31 mouse cellular contexts compared by ENCODE assay signal in genomic region chr7:138913616-138914015, GRCm38 (mm10). TPM values are rescaled to one million over a fixed set of nuclear protein-coding genes. Genes with fewer than 3 reads are reported as not detected.
DNase-seq lines count a peak whose midpoint lies in the region; ATAC-seq and TF ChIP-seq lines count a peak whose summit lies in the region.
"Had no signal": no experiment of that assay in that cellular context is flagged by ENCODE, and none has a peak within 500 bp of the region (broad histone marks: within the 10 kb centered on the region; RNA-seq: fewer than 3 reads in every experiment).

No protein-coding gene starts in this region.

- peaks cover 7% of the 10 kb centered on the region for H3K79me2 ChIP-seq in liver, adult 2 months (ENCODE audit: control insufficient read depth, insufficient read depth, low read length)

- H3K4me1 ChIP-seq in liver, adult 2 months (ENCODE audit: control insufficient read depth, insufficient read depth, low read length): peaks cover 9% of the 10 kb centered on the region
- H3K4me1 ChIP-seq in liver, embryonic 11.5 days (replicated peaks; ENCODE audit: control insufficient read depth, insufficient read depth, low read length): peaks cover 3% of the 10 kb centered on the region

- H3K9ac ChIP-seq in liver, adult 2 months (ENCODE audit: low read depth, low read length): no peak overlapping the region
- H3K9ac ChIP-seq in liver, embryonic 11.5 days (ENCODE audit: low read depth, low read length): no peak overlapping the region
- H3K9ac ChIP-seq: embryonic facial prominence, embryonic 12.5 days; embryonic facial prominence, embryonic 15.5 days; forebrain, postnatal 0 days; heart, embryonic 13.5 days; hindbrain, embryonic 14.5 days had no signal

- WGBS in liver, adult 2 months: 21% methylated on average over 3 of the region's 3 CpGs
- WGBS in liver, embryonic 11.5 days: 75% methylated on average over 3 of the region's 3 CpGs

- no peak for ATAC-seq in liver, embryonic 11.5 days (replicated peaks; ENCODE audit: low FRiP score)
- ATAC-seq: forebrain, embryonic 14.5 days; forebrain, postnatal 0 days; hindbrain, postnatal 0 days; inflammation-experienced regulatory T-cells, adult 6 months; intestine, embryonic 16.5 days had no signal

- H3K27ac ChIP-seq in liver, adult 2 months (replicated peaks; ENCODE audit: insufficient read depth, low read depth, low read length): peak overlapping the region; percentile 77
- H3K27ac ChIP-seq in liver, embryonic 11.5 days (ENCODE audit: low read depth, low read length): no peak overlapping the region
- H3K27ac ChIP-seq: embryonic facial prominence, embryonic 12.5 days; embryonic facial prominence, embryonic 15.5 days; heart, adult 2 months; heart, embryonic 10.5 days; heart, embryonic 13.5 days; hindbrain, embryonic 14.5 days; hindbrain, postnatal 0 days had no signal

- DNase-seq in adrenal gland, adult 8-10 months: peak; percentile 47
- no peak for DNase-seq in adrenal gland, postnatal 4 days (ENCODE audit: low spot score in 2 of 2)
- peak; percentile 93 for DNase-seq in liver, adult 2 months (ENCODE audit: extremely low read depth, low read depth, low spot score)
- DNase-seq in liver, embryonic 11.5 days (ENCODE audit: low spot score): no peak
- DNase-seq in adipocyte (ENCODE audit: low spot score): peak; percentile 52
- peak; percentile 18 to 53 for DNase-seq in adrenal gland, postnatal 36 days
- no peak for DNase-seq in Muller cell, postnatal 12 days (ENCODE audit: inconsistent ontology term)
- no peak for DNase-seq in cerebellum, adult 11-12 months
- DNase-seq: B cell, adult 2 months; cerebellum, adult 18-20 months; cerebellum, adult 9-10 months; cerebellum, postnatal 14 days; forebrain, postnatal 0 days; gastrocnemius, postnatal 36 days; heart, adult 2 months; heart, postnatal 14 days; heart, postnatal 4 days; kidney, adult 18-20 months had no signal

- H3K36me3 ChIP-seq in liver, adult 2 months (ENCODE audit: control insufficient read depth, insufficient read depth, low read length): no peaks in the 10 kb centered on the region
- H3K36me3 ChIP-seq in liver, embryonic 11.5 days (ENCODE audit: control insufficient read depth, insufficient read depth, low read length): no peaks in the 10 kb centered on the region
- H3K36me3 ChIP-seq: embryonic facial prominence, embryonic 12.5 days; embryonic facial prominence, embryonic 15.5 days; G1E; heart, embryonic 10.5 days; heart, embryonic 13.5 days had no signal

- no peak for TF ChIP-seq CTCF in liver, adult 2 months (IDR thresholded peaks at IDR 0.05; ENCODE audit: low read depth, low read length)

- no peaks in the 10 kb centered on the region for H3K9me3 ChIP-seq in liver, embryonic 11.5 days (ENCODE audit: control insufficient read depth, low read length)
- H3K9me3 ChIP-seq: embryonic facial prominence, embryonic 12.5 days; embryonic facial prominence, embryonic 15.5 days; G1E; heart, embryonic 10.5 days; heart, embryonic 13.5 days had no signal

- TF ChIP-seq POLR2A in liver, adult 2 months (IDR thresholded peaks at IDR 0.05; ENCODE audit: extremely low read depth, insufficient read depth, low read length): no peak

- H3K4me3 ChIP-seq in liver, adult 2 months (ENCODE audit: insufficient read depth, low read depth, low read length): no peak overlapping the region
- H3K4me3 ChIP-seq in liver, embryonic 11.5 days (ENCODE audit: low read depth, low read length): no peak overlapping the region
- H3K4me3 ChIP-seq: embryonic facial prominence, embryonic 12.5 days; embryonic facial prominence, embryonic 15.5 days; heart, adult 2 months; heart, embryonic 10.5 days; heart, embryonic 13.5 days had no signal

- H3K27me3 ChIP-seq in liver, adult 2 months (ENCODE audit: control insufficient read depth, insufficient read depth, low read length): no peaks in the 10 kb centered on the region
- H3K27me3 ChIP-seq in liver, embryonic 11.5 days (replicated peaks; ENCODE audit: control insufficient read depth, insufficient read depth, low read length): no peaks in the 10 kb centered on the region
- H3K27me3 ChIP-seq: embryonic facial prominence, embryonic 12.5 days; embryonic facial prominence, embryonic 15.5 days; heart, embryonic 13.5 days had no signal

- no peak overlapping the region for H3K4me2 ChIP-seq in liver, embryonic 11.5 days
- H3K4me2 ChIP-seq: embryonic facial prominence, embryonic 12.5 days; embryonic facial prominence, embryonic 15.5 days; heart, embryonic 13.5 days; hindbrain, embryonic 14.5 days had no signal

RNA-seq across cellular contexts. Expression of gene Bnip3, which starts 4.3 kb away (rescaled TPM):
- total RNA-seq in adrenal gland, adult 8-10 months (2022): 100 to 1,000 TPM; 109 to 258 (median 200) TPM
- total RNA-seq in adrenal gland, postnatal 4 days (2021): 100 to 1,000 TPM; 124 to 135 TPM
- 213 and 264 TPM in 2 replicates for total RNA-seq in liver, adult 2 months (2014; rRNA removed)
- polyA plus RNA-seq in liver, adult 2 months (2012; rRNA removed): 56.7 and 62.0 TPM in 2 replicates
- 200 and 218 TPM in 2 replicates for polyA plus RNA-seq in liver, embryonic 11.5 days (2014; fragmentation: Nextera tagmentation; extraction: Ambion mirVana)
- 100 to 1,000 TPM; 147 to 366 TPM for total RNA-seq in adrenal gland, postnatal 36 days (2021)

RNA-seq across cellular contexts. Expression of gene Jakmip3, which starts 26.9 kb away (rescaled TPM):
- 10 to 100 TPM in 2 of 4 experiments, 1 to 10 TPM in 2; 4.4 to 13.1 (median 8.8) TPM for total RNA-seq in adrenal gland, adult 8-10 months (2022)
- total RNA-seq in adrenal gland, postnatal 4 days (2021): 1 to 10 TPM; 3.5 to 5.0 TPM
- not detected in 2 replicates for total RNA-seq in liver, adult 2 months (2014; rRNA removed)
- 0.02 TPM in 1 of 2 replicates, not detected in the other for polyA plus RNA-seq in liver, adult 2 months (2012; rRNA removed)
- polyA plus RNA-seq in liver, embryonic 11.5 days (2014; fragmentation: Nextera tagmentation; extraction: Ambion mirVana): 0.10 TPM in 1 of 2 replicates, not detected in the other
- 1 to 10 TPM; 2.8 to 6.7 TPM for total RNA-seq in adrenal gland, postnatal 36 days (2021)
- total RNA-seq: CH12.LX; gastrocnemius, postnatal 36 days; granulocyte monocyte progenitor cell, adult 5-6 weeks had no signal
- polyA plus RNA-seq: G1E; heart, embryonic 13.5 days; heart, embryonic 16.5 days had no signal

Comparison
In these comparisons a context has a peak if more than half of its experiments do, and no peak if none do; other contexts are left out.
1. DNase-seq: peak in adrenal gland, adult 8-10 months (single experiment), liver, adult 2 months (single experiment), adipocyte (single experiment) and adrenal gland, postnatal 36 days (2 of 2); none in adrenal gland, postnatal 4 days (0 of 2), liver, embryonic 11.5 days (single experiment), Muller cell, postnatal 12 days (single experiment) and cerebellum, adult 11-12 months (single experiment).